Mouse (Mus musculus): ENCODE measurements around the gene Brinp2. TPM values are rescaled to one million over a fixed set of nuclear protein-coding genes. Genes with fewer than 3 reads are reported as not detected.

Gene Brinp2
- 0.29 and 0.57 TPM in 2 replicates for polyA plus RNA-seq (2011; ENCODE audit: insufficient read depth, insufficient read length, low read depth, missing spikeins)

- Histone ChIP-seq H3K9ac (ENCODE audit: low read depth, poor library complexity, severe bottlenecking) (peak within 1 kb of the TSS; percentile 38; the same call in 1 of the 2 replicates), H3K27me3 (ENCODE audit: control insufficient read depth, insufficient read depth, low read length, poor library complexity, severe bottlenecking) (no peaks in the 10 kb centered on the region; the same call in none of the 2 replicates), H3K36me3 (ENCODE audit: control insufficient read depth, insufficient read depth, low read length, poor library complexity, severe bottlenecking) (no peaks in the 10 kb centered on the region), H3K27ac (ENCODE audit: insufficient read depth, low read length) (no peak within 1 kb of the TSS), H3K9me3 (replicated peaks; ENCODE audit: control insufficient read depth, insufficient read depth, low read length, poor library complexity, severe bottlenecking) (no peaks in the 10 kb centered on the region), H3K4me1 (ENCODE audit: control insufficient read depth, insufficient read depth, low read length) (no peaks in the 10 kb centered on the region), H3K4me3 (ENCODE audit: low read depth, low read length) (peak within 1 kb of the TSS; percentile 64)
- TF ChIP-seq CTCF (IDR thresholded peaks at IDR 0.05; ENCODE audit: low read depth, low read length) (no peak), EP300 (IDR thresholded peaks at IDR 0.05; ENCODE audit: insufficient read depth, low read depth, low read length) (no peak), POLR2A (IDR thresholded peaks at IDR 0.05; ENCODE audit: insufficient read depth, low read length) (no peak)
Observed at GRCm38 (mm10) chr1:158356051-158356461, at the start of gene Brinp2. Gene Brinp2, minus strand, starts transcription at chr1:158356326.

- no peaks in the 10 kb centered on the region for H3K27me3 ChIP-seq (ENCODE audit: control insufficient read depth, insufficient read depth, low read length, poor library complexity, severe bottlenecking)
- H3K4me3 ChIP-seq (ENCODE audit: low read depth, low read length), result no peak overlapping the region
Observed at GRCm38 (mm10) chr1:158400898-158401297, 44.8 kb upstream of the Brinp2 start.

GRCm38 (mm10) chr1:158397058-158397457 lies 40.9 kb upstream of the Brinp2 start:
- no peak overlapping the region for H3K27ac ChIP-seq (ENCODE audit: insufficient read depth, low read length)
- no peak overlapping the region for H3K9ac ChIP-seq (ENCODE audit: low read depth, poor library complexity, severe bottlenecking)
- H3K4me3 ChIP-seq (ENCODE audit: low read depth, low read length), result no peak overlapping the region
- H3K36me3 ChIP-seq (ENCODE audit: control insufficient read depth, insufficient read depth, low read length, poor library complexity, severe bottlenecking), result no peaks in the 10 kb centered on the region
- no peaks in the 10 kb centered on the region for H3K9me3 ChIP-seq (replicated peaks; ENCODE audit: control insufficient read depth, insufficient read depth, low read length, poor library complexity, severe bottlenecking)
- no peaks in the 10 kb centered on the region for H3K27me3 ChIP-seq (ENCODE audit: control insufficient read depth, insufficient read depth, low read length, poor library complexity, severe bottlenecking)
- no peak for TF ChIP-seq POLR2A (IDR thresholded peaks at IDR 0.05; ENCODE audit: insufficient read depth, low read length)
- no peak for TF ChIP-seq CTCF (IDR thresholded peaks at IDR 0.05; ENCODE audit: low read depth, low read length)
- no peak for TF ChIP-seq EP300 (IDR thresholded peaks at IDR 0.05; ENCODE audit: insufficient read depth, low read depth, low read length)
- H3K4me1 ChIP-seq (ENCODE audit: control insufficient read depth, insufficient read depth, low read length), result no peaks in the 10 kb centered on the region

More at GRCm38 (mm10) chr1:158400898-158401297, 44.8 kb upstream of the Brinp2 start:
- TF ChIP-seq CTCF (IDR thresholded peaks at IDR 0.05; ENCODE audit: low read depth, low read length), result no peak
- Histone ChIP-seq H3K4me1 (ENCODE audit: control insufficient read depth, insufficient read depth, low read length) (no peaks in the 10 kb centered on the region), H3K9ac (ENCODE audit: low read depth, poor library complexity, severe bottlenecking) (no peak overlapping the region), H3K27ac (ENCODE audit: insufficient read depth, low read length) (no peak overlapping the region), H3K36me3 (ENCODE audit: control insufficient read depth, insufficient read depth, low read length, poor library complexity, severe bottlenecking) (no peaks in the 10 kb centered on the region), H3K9me3 (replicated peaks; ENCODE audit: control insufficient read depth, insufficient read depth, low read length, poor library complexity, severe bottlenecking) (no peaks in the 10 kb centered on the region)

- no peaks in the 10 kb centered on the region for H3K9me3 ChIP-seq (replicated peaks; ENCODE audit: control insufficient read depth, insufficient read depth, low read length, poor library complexity, severe bottlenecking)
- no peak overlapping the region for H3K4me3 ChIP-seq (ENCODE audit: low read depth, low read length)
- no peak overlapping the region for H3K27ac ChIP-seq (ENCODE audit: insufficient read depth, low read length)
- H3K4me1 ChIP-seq (ENCODE audit: control insufficient read depth, insufficient read depth, low read length), result no peaks in the 10 kb centered on the region
- no peak for TF ChIP-seq CTCF (IDR thresholded peaks at IDR 0.05; ENCODE audit: low read depth, low read length)
- TF ChIP-seq EP300 (IDR thresholded peaks at IDR 0.05; ENCODE audit: insufficient read depth, low read depth, low read length), result no peak
- TF ChIP-seq POLR2A (IDR thresholded peaks at IDR 0.05; ENCODE audit: insufficient read depth, low read length), result no peak
- no peaks in the 10 kb centered on the region for H3K27me3 ChIP-seq (ENCODE audit: control insufficient read depth, insufficient read depth, low read length, poor library complexity, severe bottlenecking)
- H3K36me3 ChIP-seq (ENCODE audit: control insufficient read depth, insufficient read depth, low read length, poor library complexity, severe bottlenecking), result no peaks in the 10 kb centered on the region
- no peak overlapping the region for H3K9ac ChIP-seq (ENCODE audit: low read depth, poor library complexity, severe bottlenecking)
Observed at GRCm38 (mm10) chr1:158390693-158391092, 34.6 kb upstream of the Brinp2 start.

GRCm38 (mm10) chr1:158388995-158389394 lies 32.9 kb upstream of the Brinp2 start:
- H3K9me3 ChIP-seq (replicated peaks; ENCODE audit: control insufficient read depth, insufficient read depth, low read length, poor library complexity, severe bottlenecking), result no peaks in the 10 kb centered on the region
- no peak overlapping the region for H3K9ac ChIP-seq (ENCODE audit: low read depth, poor library complexity, severe bottlenecking)
- no peak for TF ChIP-seq CTCF (IDR thresholded peaks at IDR 0.05; ENCODE audit: low read depth, low read length)
- no peak for TF ChIP-seq POLR2A (IDR thresholded peaks at IDR 0.05; ENCODE audit: insufficient read depth, low read length)
- no peak for TF ChIP-seq EP300 (IDR thresholded peaks at IDR 0.05; ENCODE audit: insufficient read depth, low read depth, low read length)
- no peak overlapping the region for H3K4me3 ChIP-seq (ENCODE audit: low read depth, low read length)
- H3K27ac ChIP-seq (ENCODE audit: insufficient read depth, low read length), result no peak overlapping the region
- H3K27me3 ChIP-seq (ENCODE audit: control insufficient read depth, insufficient read depth, low read length, poor library complexity, severe bottlenecking), result no peaks in the 10 kb centered on the region
- H3K36me3 ChIP-seq (ENCODE audit: control insufficient read depth, insufficient read depth, low read length, poor library complexity, severe bottlenecking), result no peaks in the 10 kb centered on the region
- no peaks in the 10 kb centered on the region for H3K4me1 ChIP-seq (ENCODE audit: control insufficient read depth, insufficient read depth, low read length)

- H3K4me3 ChIP-seq (ENCODE audit: low read depth, low read length), result no peak overlapping the region
- TF ChIP-seq POLR2A (IDR thresholded peaks at IDR 0.05; ENCODE audit: insufficient read depth, low read length) (no peak), CTCF (IDR thresholded peaks at IDR 0.05; ENCODE audit: low read depth, low read length) (no peak), EP300 (IDR thresholded peaks at IDR 0.05; ENCODE audit: insufficient read depth, low read depth, low read length) (no peak)
- no peaks in the 10 kb centered on the region for H3K36me3 ChIP-seq (ENCODE audit: control insufficient read depth, insufficient read depth, low read length, poor library complexity, severe bottlenecking)
- no peaks in the 10 kb centered on the region for H3K9me3 ChIP-seq (replicated peaks; ENCODE audit: control insufficient read depth, insufficient read depth, low read length, poor library complexity, severe bottlenecking)
- no peaks in the 10 kb centered on the region for H3K4me1 ChIP-seq (ENCODE audit: control insufficient read depth, insufficient read depth, low read length)
- no peak overlapping the region for H3K27ac ChIP-seq (ENCODE audit: insufficient read depth, low read length)
- H3K27me3 ChIP-seq (ENCODE audit: control insufficient read depth, insufficient read depth, low read length, poor library complexity, severe bottlenecking), result 0 out of 2 replicates have a peak, but pooled peaks cover 2% of the 10 kb centered on the region
- no peak overlapping the region for H3K9ac ChIP-seq (ENCODE audit: low read depth, poor library complexity, severe bottlenecking)
Observed at GRCm38 (mm10) chr1:158386781-158387180, 30.7 kb upstream of the Brinp2 start.
